Comparison of ENCODE assay signal across 8 mouse cellular contexts in genomic region chr2:126429282-126429681, GRCm38 (mm10).
A peak's percentile ranks its signal among the peaks of the same experiment; 100 is the strongest.
DNase-seq lines count a peak whose midpoint lies in the region; ATAC-seq lines count a peak whose summit lies in the region.

No protein-coding gene starts in this region.

- no peak overlapping the region for H3K4me2 ChIP-seq in forebrain, embryonic 15.5 days (replicated peaks)
- no peak overlapping the region for H3K4me2 ChIP-seq in intestine, embryonic 14.5 days (ENCODE audit: low read length)
- no peak overlapping the region for H3K4me2 ChIP-seq in midbrain, embryonic 16.5 days (ENCODE audit: low read length)

- H3K9ac ChIP-seq in forebrain, embryonic 15.5 days (replicated peaks): no peak overlapping the region
- no peak overlapping the region for H3K9ac ChIP-seq in intestine, embryonic 14.5 days (ENCODE audit: low read length)
- H3K9ac ChIP-seq in midbrain, embryonic 16.5 days (ENCODE audit: low read depth, low read length): no peak overlapping the region

- H3K4me1 ChIP-seq in heart, embryonic 10.5 days: no peaks in the 10 kb centered on the region
- peaks cover 7% of the 10 kb centered on the region for H3K4me1 ChIP-seq in forebrain, embryonic 15.5 days
- no peaks in the 10 kb centered on the region for H3K4me1 ChIP-seq in intestine, embryonic 14.5 days (replicated peaks; ENCODE audit: control insufficient read depth, insufficient read depth, low read length)
- no peaks in the 10 kb centered on the region for H3K4me1 ChIP-seq in midbrain, embryonic 16.5 days (ENCODE audit: control insufficient read depth, insufficient read depth, low read length)

- intact Hi-C loops in left cerebral cortex, postnatal 36 days (cut with DNase I): loop anchor here (5.0 to 10.0 kb wide), 2 partner anchors 93 to 534 kb away; no protein-coding TSS in a partner anchor

- ATAC-seq in forebrain, embryonic 15.5 days (replicated peaks): peak; percentile 69; the same call in 1 of the 2 replicates
- 0 out of 2 replicates have a peak, but pooled peaks have one; percentile 40 for ATAC-seq in intestine, embryonic 14.5 days (replicated peaks; ENCODE audit: low FRiP score, low TSS enrichment, low read depth)
- peak; percentile 80 for ATAC-seq in midbrain, embryonic 16.5 days

- 11% methylated on average over 3 of the region's 3 CpGs for WGBS in heart, embryonic 10.5 days
- WGBS in forebrain, embryonic 15.5 days: 13% methylated on average over 3 of the region's 3 CpGs
- WGBS in intestine, embryonic 14.5 days: 21% methylated on average over 3 of the region's 3 CpGs
- 14% methylated on average over 3 of the region's 3 CpGs for WGBS in midbrain, embryonic 16.5 days

- no peaks in the 10 kb centered on the region for H3K9me3 ChIP-seq in heart, embryonic 10.5 days
- H3K9me3 ChIP-seq in forebrain, embryonic 15.5 days: no peaks in the 10 kb centered on the region
- no peaks in the 10 kb centered on the region for H3K9me3 ChIP-seq in intestine, embryonic 14.5 days (ENCODE audit: control insufficient read depth, low read length)
- no peaks in the 10 kb centered on the region for H3K9me3 ChIP-seq in midbrain, embryonic 16.5 days (replicated peaks; ENCODE audit: control insufficient read depth, low read length, poor library complexity, severe bottlenecking)

- H3K27ac ChIP-seq in heart, embryonic 10.5 days: no peak overlapping the region
- H3K27ac ChIP-seq in forebrain, embryonic 15.5 days (replicated peaks): no peak overlapping the region
- H3K27ac ChIP-seq in intestine, embryonic 14.5 days (ENCODE audit: low read depth): no peak overlapping the region
- no peak overlapping the region for H3K27ac ChIP-seq in midbrain, embryonic 16.5 days (ENCODE audit: low read length)

- H3K4me3 ChIP-seq in heart, embryonic 10.5 days: no peak overlapping the region
- H3K4me3 ChIP-seq in forebrain, embryonic 15.5 days: no peak overlapping the region
- no peak overlapping the region for H3K4me3 ChIP-seq in intestine, embryonic 14.5 days (ENCODE audit: low read depth, low read length)
- no peak overlapping the region for H3K4me3 ChIP-seq in midbrain, embryonic 16.5 days (ENCODE audit: low read depth, low read length)

- DNase-seq in heart, adult 18-20 months: peak; percentile 52 to 72
- DNase-seq in heart, embryonic 10.5 days (ENCODE audit: low spot score): no peak
- DNase-seq in c-Kit-positive CD71-negative TER-119-negative erythroid progenitor cells, embryonic 14.5 days (ENCODE audit: low read depth): peak; percentile 58
- DNase-seq in intestine, embryonic 14.5 days (ENCODE audit: low spot score): peak; percentile 65
- DNase-seq in left cerebral cortex, postnatal 36 days (ENCODE audit: low spot score in 2 of 2): peak; percentile 27 to 37
- DNase-seq in splenic B cell, adult 2 months (ENCODE audit: low read depth, low spot score): peak; percentile 58

- H3K27me3 ChIP-seq in heart, embryonic 10.5 days (ENCODE audit: insufficient read depth, poor library complexity, severe bottlenecking): no peaks in the 10 kb centered on the region
- no peaks in the 10 kb centered on the region for H3K27me3 ChIP-seq in forebrain, embryonic 15.5 days
- no peaks in the 10 kb centered on the region for H3K27me3 ChIP-seq in intestine, embryonic 14.5 days (replicated peaks; ENCODE audit: control insufficient read depth, insufficient read depth, low read length)
- H3K27me3 ChIP-seq in midbrain, embryonic 16.5 days (ENCODE audit: control insufficient read depth, insufficient read depth, low read depth, low read length): no peaks in the 10 kb centered on the region
- H3K27me3 ChIP-seq in splenic B cell, adult 2 months (ENCODE audit: control insufficient read depth, insufficient read depth, low read length, poor library complexity, severe bottlenecking): no peaks in the 10 kb centered on the region

- H3K36me3 ChIP-seq in heart, embryonic 10.5 days: no peaks in the 10 kb centered on the region
- H3K36me3 ChIP-seq in forebrain, embryonic 15.5 days: no peaks in the 10 kb centered on the region
- no peaks in the 10 kb centered on the region for H3K36me3 ChIP-seq in intestine, embryonic 14.5 days (ENCODE audit: control insufficient read depth, insufficient read depth, low read length)
- no peaks in the 10 kb centered on the region for H3K36me3 ChIP-seq in midbrain, embryonic 16.5 days (ENCODE audit: control insufficient read depth, insufficient read depth, low read length)
- no peaks in the 10 kb centered on the region for H3K36me3 ChIP-seq in splenic B cell, adult 2 months (ENCODE audit: control insufficient read depth, insufficient read depth, low read length, poor library complexity, severe bottlenecking)
